Mouse (Mus musculus): ENCODE results near the gene Gm12830.

Gm12830 gene

GRCm38 (mm10) chr4:114821567-114822192 is at the start of gene Gm12830:
Gene Gm12830 (plus strand): TSS chr4:114821722.
- DNase-seq (ENCODE audit: extremely low spot score), result peak; percentile 83

- no peak for DNase-seq (ENCODE audit: extremely low spot score)
These were observed 48.2 kb upstream of the Gm12830 start for GRCm38 (mm10) chr4:114773316-114773715.

GRCm38 (mm10) chr4:114777625-114778202 is 43.8 kb upstream of the Gm12830 start:
- no peak for DNase-seq (ENCODE audit: extremely low spot score)

GRCm38 (mm10) chr4:114778716-114779474 is 42.6 kb upstream of the Gm12830 start:
- DNase-seq (ENCODE audit: extremely low spot score), result no peak

GRCm38 (mm10) chr4:114779475-114779757 is 42.1 kb upstream of the Gm12830 start:
- DNase-seq (ENCODE audit: extremely low spot score), result peak; percentile 43

- DNase-seq (ENCODE audit: extremely low spot score), result peak; percentile 53
These were observed 41.6 kb upstream of the Gm12830 start for GRCm38 (mm10) chr4:114779758-114780546.

- DNase-seq (ENCODE audit: extremely low spot score), result no peak
These were observed 38.7 kb upstream of the Gm12830 start for GRCm38 (mm10) chr4:114782851-114783250.

GRCm38 (mm10) chr4:114784735-114785134 is 36.8 kb upstream of the Gm12830 start:
- no peak for DNase-seq (ENCODE audit: extremely low spot score)

GRCm38 (mm10) chr4:114788856-114789255 is 32.7 kb upstream of the Gm12830 start:
- DNase-seq (ENCODE audit: extremely low spot score), result peak; percentile 65

GRCm38 (mm10) chr4:114791650-114792049 is 29.9 kb upstream of the Gm12830 start:
- no peak for DNase-seq (ENCODE audit: extremely low spot score)

GRCm38 (mm10) chr4:114793836-114794235 is 27.7 kb upstream of the Gm12830 start:
- no peak for DNase-seq (ENCODE audit: extremely low spot score)

- DNase-seq (ENCODE audit: extremely low spot score), result no peak
These were observed 24.1 kb upstream of the Gm12830 start for GRCm38 (mm10) chr4:114797254-114797914.

- DNase-seq (ENCODE audit: extremely low spot score), result no peak
These were observed 23.4 kb upstream of the Gm12830 start for GRCm38 (mm10) chr4:114798041-114798624.

GRCm38 (mm10) chr4:114804096-114804495 is 17.4 kb upstream of the Gm12830 start:
- DNase-seq (ENCODE audit: extremely low spot score), result no peak

- DNase-seq (ENCODE audit: extremely low spot score), result peak; percentile 58
These were observed 2.4 kb upstream of the Gm12830 start for GRCm38 (mm10) chr4:114818963-114819702.

GRCm38 (mm10) chr4:114834770-114835581 is 13.5 kb downstream of the Gm12830 start:
- no peak for DNase-seq (ENCODE audit: extremely low spot score)

GRCm38 (mm10) chr4:114841336-114841920 is 19.9 kb downstream of the Gm12830 start:
- no peak for DNase-seq (ENCODE audit: extremely low spot score)

- peak; percentile 63 for DNase-seq (ENCODE audit: extremely low spot score)
These were observed 20.9 kb downstream of the Gm12830 start for GRCm38 (mm10) chr4:114842376-114842960.

GRCm38 (mm10) chr4:114843097-114843721 is 21.7 kb downstream of the Gm12830 start:
- peak; percentile 56 for DNase-seq (ENCODE audit: extremely low spot score)
